Mouse (Mus musculus) liver, adult 2 months (tissue): ENCODE data around the gene Lrguk. TPM values are rescaled to one million over a fixed set of nuclear protein-coding genes. Genes with fewer than 3 reads are reported as not detected.

ENCODE experiments used
- DNase-seq: peaks from one replicate; pipeline ENCODE4 v3.0.0-alpha.2; 2011; ENCODE audit warnings: low read depth, low spot score; ENCODE audit errors: extremely low read depth
- H3K27ac ChIP-seq: fragments of 200-500 bp; replicated peaks from 2 replicates; pipeline ENCODE4 v1.5.1; 2012; ENCODE audit warnings: low read depth, mild to moderate bottlenecking, control low read depth, inconsistent platforms, low read length; ENCODE audit not compliant: insufficient read depth
- H3K27me3 ChIP-seq: fragments of 200-500 bp; 2 replicates; pipeline ENCODE4 v1.6.1; 2012; ENCODE audit warnings: mild to moderate bottlenecking, moderate library complexity, low read length, inconsistent platforms; ENCODE audit not compliant: control insufficient read depth, insufficient read depth
- H3K36me3 ChIP-seq: fragments of 200-500 bp; 2 replicates; pipeline ENCODE4 v1.6.1; 2012; ENCODE audit warnings: low read length, inconsistent platforms; ENCODE audit not compliant: control insufficient read depth, insufficient read depth
- H3K4me1 ChIP-seq: fragments of 200-500 bp; 2 replicates; pipeline ENCODE4 v1.6.1; 2011; ENCODE audit warnings: low read length; ENCODE audit not compliant: control insufficient read depth, insufficient read depth
- H3K4me3 ChIP-seq: fragments of 200-500 bp; 2 replicates; pipeline ENCODE4 v1.5.1; 2011; ENCODE audit warnings: low read depth, mild to moderate bottlenecking, control low read depth, low read length, moderate library complexity; ENCODE audit not compliant: insufficient read depth
- H3K79me2 ChIP-seq: fragments of 200-500 bp; 2 replicates; pipeline ENCODE4 v1.6.1; 2012; ENCODE audit warnings: inconsistent platforms, mild to moderate bottlenecking, low read length, moderate library complexity; ENCODE audit not compliant: control insufficient read depth, insufficient read depth
- H3K9ac ChIP-seq: fragments of 200-500 bp; 2 replicates; pipeline ENCODE4 v1.6.1; 2012; ENCODE audit warnings: low read depth, mild to moderate bottlenecking, control low read depth, inconsistent platforms, low read length
- CTCF ChIP-seq: fragments of 200-500 bp; IDR thresholded peaks from 2 replicates; pipeline ENCODE4 v1.5.1; 2011; ENCODE audit warnings: low read depth, low read length, control low read depth
- POLR2A ChIP-seq: fragments of 200-500 bp; IDR thresholded peaks from 2 replicates; pipeline ENCODE4 v1.6.1; 2011; ENCODE audit warnings: low read length, control low read depth; ENCODE audit not compliant: insufficient read depth; ENCODE audit errors: extremely low read depth
- WGBS: fragments of 180-500 bp; shearing (Covaris S2); methylation state at CpG from one replicate; pipeline ENCODE4 v1.1.7; 2018; 5-methylcytosine and 5-hydroxymethylcytosine counted together
- polyA plus RNA-seq: library from polyadenylated mRNA; depleted of rRNA; stranded (reverse); fragments of >200 nt; gene quantifications from 2 replicates; pipeline ENCODE4 v1.2.3, GENCODE M21; 2012
- total RNA-seq: library from RNA; depleted of rRNA; stranded (reverse); fragments of >200 nt; gene quantifications from 2 replicates; pipeline ENCODE4 v1.2.3, GENCODE M21; 2014

The Lrguk gene
- total and polyA plus RNA-seq, 2 experiments: under 0.01 TPM; not detected in 1

- DNase-seq: no peak
- no peak overlapping the region for H3K27ac ChIP-seq
- H3K36me3 ChIP-seq: no peaks in the 10 kb centered on the region
- H3K4me3 ChIP-seq: no peak overlapping the region
- no peaks in the 10 kb centered on the region for H3K4me1 ChIP-seq
- no peak overlapping the region for H3K9ac ChIP-seq
- no peaks in the 10 kb centered on the region for H3K27me3 ChIP-seq
- TF ChIP-seq POLR2A (no peak), CTCF (no peak)
- no peaks in the 10 kb centered on the region for H3K79me2 ChIP-seq
- WGBS: 92% methylated on average over 3 of the region's 3 CpGs
Observed at GRCm38 (mm10) chr6:34073931-34074442, 44.7 kb downstream of the Lrguk start.

- TF ChIP-seq CTCF: no peak
- TF ChIP-seq POLR2A: no peak
- Histone ChIP-seq H3K9ac (no peak overlapping the region), H3K27me3 (no peaks in the 10 kb centered on the region), H3K27ac (no peak overlapping the region), H3K36me3 (no peaks in the 10 kb centered on the region), H3K4me3 (no peak overlapping the region), H3K4me1 (no peaks in the 10 kb centered on the region), H3K79me2 (no peaks in the 10 kb centered on the region)
- DNase-seq: no peak
- 85% methylated on average over 11 of the region's 11 CpGs for WGBS
Observed at GRCm38 (mm10) chr6:34075520-34075919, 46.3 kb downstream of the Lrguk start.

GRCm38 (mm10) chr6:34083471-34083870 is 54.2 kb downstream of the Lrguk start:
- H3K4me1 ChIP-seq: no peaks in the 10 kb centered on the region
- no peak overlapping the region for H3K27ac ChIP-seq
- H3K4me3 ChIP-seq: no peak overlapping the region
- WGBS: 93% methylated on average over 5 of the region's 5 CpGs
- DNase-seq: no peak
- H3K79me2 ChIP-seq: no peaks in the 10 kb centered on the region
- no peaks in the 10 kb centered on the region for H3K27me3 ChIP-seq
- no peaks in the 10 kb centered on the region for H3K36me3 ChIP-seq
- H3K9ac ChIP-seq: no peak overlapping the region
- TF ChIP-seq POLR2A (no peak), CTCF (no peak)

GRCm38 (mm10) chr6:34087701-34088100 is 58.5 kb downstream of the Lrguk start:
- 97% methylated on average over 4 of the region's 4 CpGs for WGBS
- no peak for DNase-seq

GRCm38 (mm10) chr6:34088986-34089385 is 59.7 kb downstream of the Lrguk start:
- Histone ChIP-seq H3K36me3 (no peaks in the 10 kb centered on the region), H3K79me2 (no peaks in the 10 kb centered on the region), H3K27me3 (no peaks in the 10 kb centered on the region), H3K9ac (no peak overlapping the region), H3K4me3 (no peak overlapping the region), H3K27ac (no peak overlapping the region), H3K4me1 (no peaks in the 10 kb centered on the region)
- DNase-seq: no peak
- 93% methylated on average over 3 of the region's 3 CpGs for WGBS
- TF ChIP-seq CTCF: no peak
- no peak for TF ChIP-seq POLR2A

More at GRCm38 (mm10) chr6:34087701-34088100, 58.5 kb downstream of the Lrguk start:
- no peak overlapping the region for H3K9ac ChIP-seq
- H3K27me3 ChIP-seq: no peaks in the 10 kb centered on the region
- H3K79me2 ChIP-seq: no peaks in the 10 kb centered on the region
- no peaks in the 10 kb centered on the region for H3K36me3 ChIP-seq
- H3K27ac ChIP-seq: no peak overlapping the region
- H3K4me1 ChIP-seq: no peaks in the 10 kb centered on the region
- H3K4me3 ChIP-seq: no peak overlapping the region
- no peak for TF ChIP-seq CTCF
- no peak for TF ChIP-seq POLR2A

- Histone ChIP-seq H3K4me3 (no peak overlapping the region), H3K4me1 (no peaks in the 10 kb centered on the region), H3K27me3 (no peaks in the 10 kb centered on the region), H3K36me3 (no peaks in the 10 kb centered on the region), H3K27ac (no peak overlapping the region), H3K9ac (no peak overlapping the region), H3K79me2 (no peaks in the 10 kb centered on the region)
- 67% methylated on average over 3 of the region's 3 CpGs for WGBS
- DNase-seq: no peak
- TF ChIP-seq POLR2A (no peak), CTCF (no peak)
Observed at GRCm38 (mm10) chr6:34091537-34091936, 62.3 kb downstream of the Lrguk start.
